Mouse (Mus musculus) small intestine, adult 2 months (tissue): ENCODE results near the gene Pm20d2. TPM values are rescaled to one million over a fixed set of nuclear protein-coding genes. Genes with fewer than 3 reads are reported as not detected.
A peak's percentile ranks its signal among the peaks of the same experiment; 100 is the strongest.

Experiments
- H3K27ac ChIP-seq: fragments of 200-500 bp; 2 replicates; pipeline ENCODE4 v1.5.1; 2012; ENCODE audit warnings: low read depth, low read length, control low read depth, inconsistent platforms; ENCODE audit not compliant: insufficient read depth
- H3K27me3 ChIP-seq: fragments of 200-500 bp; 2 replicates; pipeline ENCODE4 v1.6.1; 2012; ENCODE audit warnings: mild to moderate bottlenecking, moderate library complexity, low read length, inconsistent platforms; ENCODE audit not compliant: control insufficient read depth, insufficient read depth
- H3K36me3 ChIP-seq: fragments of 200-500 bp; 2 replicates; pipeline ENCODE4 v1.6.1; 2012; ENCODE audit warnings: mild to moderate bottlenecking, low read length, control low read depth, inconsistent platforms; ENCODE audit not compliant: control insufficient read depth, insufficient read depth
- H3K4me1 ChIP-seq: fragments of 200-500 bp; 2 replicates; pipeline ENCODE4 v1.6.1; 2012; ENCODE audit warnings: low read length, inconsistent platforms, mixed read lengths; ENCODE audit not compliant: control insufficient read depth, insufficient read depth, insufficient read length
- H3K4me3 ChIP-seq: fragments of 200-500 bp; 2 replicates; pipeline ENCODE4 v1.5.1; 2012; ENCODE audit warnings: low read depth, mild to moderate bottlenecking, control low read depth, inconsistent platforms, low read length, moderate library complexity
- CTCF ChIP-seq: fragments of 200-500 bp; IDR thresholded peaks from 2 replicates; pipeline ENCODE4 v1.5.1; 2012; ENCODE audit warnings: low read depth, mild to moderate bottlenecking, control low read depth, inconsistent platforms, low read length, moderate library complexity, mixed read lengths; ENCODE audit not compliant: insufficient replicate concordance, insufficient read length; ENCODE audit errors: extremely low read depth
- POLR2A ChIP-seq: fragments of 200-500 bp; IDR thresholded peaks from 2 replicates; pipeline ENCODE4 v1.6.1; 2012; ENCODE audit warnings: low read depth, mild to moderate bottlenecking, control low read depth, inconsistent platforms, low read length, moderate library complexity
- WGBS: fragments of 180-500 bp; shearing (Covaris S2); methylation state at CpG from one replicate; pipeline ENCODE4 v1.1.7; 2018; 5-methylcytosine and 5-hydroxymethylcytosine counted together
- polyA plus RNA-seq: library from polyadenylated mRNA; depleted of rRNA; stranded (reverse); fragments of >200 nt; gene quantifications from 2 replicates; pipeline ENCODE4 v1.2.3, GENCODE M21; 2012; rRNA removed

Gene Pm20d2
- polyA plus RNA-seq = 3.0 and 4.9 TPM in 2 replicates

DNA sequence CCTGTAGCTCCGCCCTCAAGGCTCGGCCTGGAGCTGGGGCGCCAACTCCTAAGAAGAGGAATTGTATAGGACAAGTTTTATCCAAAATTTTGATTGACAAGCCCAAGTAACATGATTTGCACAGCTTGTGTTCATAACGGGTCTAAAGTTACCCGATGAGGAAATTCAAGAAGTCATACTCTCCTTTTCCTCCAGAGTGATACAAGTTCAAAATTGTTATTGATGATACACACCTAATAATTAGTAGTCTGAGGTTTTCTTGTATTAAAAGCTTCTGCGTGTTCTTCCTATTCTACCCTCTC lies at the start of gene Pm20d2:
Pm20d2 (minus strand) TSS at position 3 of the 302 bp plus-strand sequence.
- H3K27ac ChIP-seq = peak within 1 kb of the TSS; percentile 38
- TF ChIP-seq POLR2A (no peak), CTCF (no peak)
- H3K4me3 ChIP-seq = peak within 1 kb of the TSS; percentile 77
- no peaks in the 10 kb centered on the region; the same call in 1 of the 2 replicates for H3K4me1 ChIP-seq
- WGBS = 13% methylated on average over 6 of the region's 6 CpGs
- H3K36me3 ChIP-seq = no peaks in the 10 kb centered on the region
- peaks cover 2% of the 10 kb centered on the region; the same call in 1 of the 2 replicates for H3K27me3 ChIP-seq

DNA sequence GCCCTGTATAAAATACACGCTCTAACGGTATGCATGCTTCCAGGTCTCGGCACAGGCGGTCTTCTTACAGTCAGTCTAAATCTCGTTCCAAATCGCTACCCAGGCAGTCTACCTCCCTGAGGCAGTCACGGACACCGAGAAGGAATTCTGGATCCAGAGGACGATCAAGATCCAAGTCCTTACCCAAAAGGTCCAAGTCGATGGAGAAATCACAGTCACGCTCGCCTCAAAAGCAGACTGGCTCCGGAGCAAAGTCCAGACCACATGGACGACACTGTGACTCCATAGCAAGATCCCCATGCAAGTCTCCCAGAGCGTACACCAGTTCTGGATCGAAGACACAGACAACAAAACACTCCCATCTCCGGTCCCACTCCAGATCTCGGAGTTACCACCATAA lies 41.3 kb upstream of the Pm20d2 start:
- TF ChIP-seq POLR2A (no peak), CTCF (no peak)
- no peak overlapping the region for H3K27ac ChIP-seq
- H3K27me3 ChIP-seq = no peaks in the 10 kb centered on the region
- H3K4me3 ChIP-seq = no peak overlapping the region
- H3K36me3 ChIP-seq = no peaks in the 10 kb centered on the region
- peaks cover 3% of the 10 kb centered on the region; the same call in 1 of the 2 replicates for H3K4me1 ChIP-seq
- 91% methylated on average over 18 of the region's 18 CpGs for WGBS

DNA sequence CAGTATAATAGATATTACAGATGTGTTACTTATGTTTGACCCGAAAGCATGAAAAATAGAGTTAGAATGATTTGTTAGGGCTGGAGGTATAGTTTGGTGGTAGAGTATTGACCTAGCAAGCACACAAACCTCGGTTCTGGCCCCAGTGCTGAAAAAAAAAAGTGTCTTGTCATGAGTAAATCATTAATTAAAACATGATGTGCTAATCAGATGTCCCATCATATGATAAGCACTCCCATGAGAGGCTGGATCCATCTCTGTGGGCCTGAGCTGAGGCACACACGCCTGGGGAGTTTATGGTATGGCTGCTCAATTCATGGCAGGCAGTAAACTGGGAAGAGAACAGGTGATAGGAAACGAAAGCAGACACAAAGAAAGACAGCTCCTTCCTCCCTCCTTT lies 40.1 kb upstream of the Pm20d2 start:
- H3K4me3 ChIP-seq = no peak overlapping the region
- no peaks in the 10 kb centered on the region for H3K4me1 ChIP-seq
- no peaks in the 10 kb centered on the region for H3K27me3 ChIP-seq
- TF ChIP-seq POLR2A (no peak), CTCF (no peak)
- H3K36me3 ChIP-seq = no peaks in the 10 kb centered on the region
- WGBS = 38% methylated on average over 4 of the region's 4 CpGs
- H3K27ac ChIP-seq = no peak overlapping the region

DNA sequence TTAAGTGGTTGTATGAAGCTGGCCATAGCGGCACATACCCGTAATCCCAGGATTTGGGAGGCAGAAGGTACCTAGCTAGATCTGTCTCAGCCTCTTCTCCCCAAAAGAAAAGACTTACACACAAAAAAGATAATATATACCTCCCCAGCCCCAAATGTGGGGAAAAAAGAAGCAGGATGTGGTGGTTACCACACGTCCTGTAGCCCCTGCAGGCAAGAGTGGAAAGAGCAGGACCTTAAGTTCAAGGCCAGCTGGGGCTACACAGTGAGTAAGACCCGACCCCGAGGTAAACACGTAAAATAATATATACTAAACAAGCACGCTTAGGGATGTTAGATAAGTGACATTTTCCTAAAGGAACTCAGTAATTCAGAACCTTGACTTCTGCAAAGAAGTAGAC lies 37.6 kb upstream of the Pm20d2 start:
- WGBS = 82% methylated on average over 7 of the region's 7 CpGs
- Histone ChIP-seq H3K4me3 (no peak overlapping the region), H3K4me1 (no peaks in the 10 kb centered on the region), H3K36me3 (no peaks in the 10 kb centered on the region), H3K27me3 (no peaks in the 10 kb centered on the region), H3K27ac (no peak overlapping the region)
- TF ChIP-seq POLR2A (no peak), CTCF (no peak)

DNA sequence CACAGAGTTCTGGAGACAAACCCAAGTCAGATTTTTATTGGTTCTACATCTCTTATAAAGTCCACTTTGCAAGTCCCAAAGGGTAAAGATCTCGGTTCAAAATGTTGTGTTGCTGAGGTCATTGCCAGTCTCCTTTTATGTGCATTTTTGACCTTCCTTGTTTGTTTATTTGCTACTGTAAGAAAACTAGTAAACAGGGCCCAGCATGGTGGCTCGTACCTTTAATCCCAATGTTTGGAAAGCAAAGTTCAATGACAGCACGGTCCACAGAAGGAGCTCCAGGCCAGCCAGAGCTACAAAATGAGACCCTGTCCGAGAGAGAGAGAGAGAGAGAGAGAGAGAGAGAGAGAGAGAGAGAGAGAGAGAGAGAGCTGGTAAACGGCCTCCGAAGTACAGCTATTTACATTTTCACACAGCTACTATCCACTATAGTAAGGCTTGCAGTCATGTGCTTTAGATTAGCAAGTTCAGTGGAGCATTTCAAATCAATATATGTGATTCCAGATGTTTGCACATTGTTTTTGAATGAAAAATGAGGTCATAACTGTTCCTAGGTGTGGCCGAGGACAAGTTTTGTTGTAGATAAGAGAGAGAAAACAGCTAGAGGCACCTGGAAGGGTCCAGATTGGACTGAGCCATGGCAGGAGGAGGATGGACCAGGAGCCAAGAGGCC lies 34.6 kb upstream of the Pm20d2 start:
- Histone ChIP-seq H3K27me3 (no peaks in the 10 kb centered on the region), H3K36me3 (no peaks in the 10 kb centered on the region), H3K27ac (no peak overlapping the region), H3K4me3 (no peak overlapping the region), H3K4me1 (no peaks in the 10 kb centered on the region)
- TF ChIP-seq CTCF (no peak), POLR2A (no peak)
- WGBS = 21% methylated on average over 7 of the region's 7 CpGs

DNA sequence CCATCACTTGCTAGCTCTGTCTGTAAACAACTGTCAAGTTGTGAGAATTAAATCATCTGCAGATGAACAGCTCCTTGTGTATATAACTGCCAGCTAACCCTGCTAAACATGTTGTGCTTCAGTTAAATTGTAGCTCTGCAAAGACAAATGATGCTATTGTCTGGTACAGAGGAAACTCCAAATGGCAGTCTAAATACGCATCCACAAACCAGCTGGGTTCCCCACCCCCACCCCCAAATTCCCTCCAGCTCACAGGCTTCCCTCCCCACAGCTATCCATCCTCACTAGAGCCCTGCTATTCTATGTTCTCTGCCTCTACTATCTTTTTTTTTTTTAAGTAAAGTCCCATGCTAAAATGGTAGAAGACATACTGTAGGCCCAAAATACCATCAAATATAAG lies 32.3 kb upstream of the Pm20d2 start:
- WGBS = 85% methylated on average over 1 of the region's 1 CpGs
- no peaks in the 10 kb centered on the region for H3K27me3 ChIP-seq
- TF ChIP-seq POLR2A = no peak
- no peak for TF ChIP-seq CTCF

DNA sequence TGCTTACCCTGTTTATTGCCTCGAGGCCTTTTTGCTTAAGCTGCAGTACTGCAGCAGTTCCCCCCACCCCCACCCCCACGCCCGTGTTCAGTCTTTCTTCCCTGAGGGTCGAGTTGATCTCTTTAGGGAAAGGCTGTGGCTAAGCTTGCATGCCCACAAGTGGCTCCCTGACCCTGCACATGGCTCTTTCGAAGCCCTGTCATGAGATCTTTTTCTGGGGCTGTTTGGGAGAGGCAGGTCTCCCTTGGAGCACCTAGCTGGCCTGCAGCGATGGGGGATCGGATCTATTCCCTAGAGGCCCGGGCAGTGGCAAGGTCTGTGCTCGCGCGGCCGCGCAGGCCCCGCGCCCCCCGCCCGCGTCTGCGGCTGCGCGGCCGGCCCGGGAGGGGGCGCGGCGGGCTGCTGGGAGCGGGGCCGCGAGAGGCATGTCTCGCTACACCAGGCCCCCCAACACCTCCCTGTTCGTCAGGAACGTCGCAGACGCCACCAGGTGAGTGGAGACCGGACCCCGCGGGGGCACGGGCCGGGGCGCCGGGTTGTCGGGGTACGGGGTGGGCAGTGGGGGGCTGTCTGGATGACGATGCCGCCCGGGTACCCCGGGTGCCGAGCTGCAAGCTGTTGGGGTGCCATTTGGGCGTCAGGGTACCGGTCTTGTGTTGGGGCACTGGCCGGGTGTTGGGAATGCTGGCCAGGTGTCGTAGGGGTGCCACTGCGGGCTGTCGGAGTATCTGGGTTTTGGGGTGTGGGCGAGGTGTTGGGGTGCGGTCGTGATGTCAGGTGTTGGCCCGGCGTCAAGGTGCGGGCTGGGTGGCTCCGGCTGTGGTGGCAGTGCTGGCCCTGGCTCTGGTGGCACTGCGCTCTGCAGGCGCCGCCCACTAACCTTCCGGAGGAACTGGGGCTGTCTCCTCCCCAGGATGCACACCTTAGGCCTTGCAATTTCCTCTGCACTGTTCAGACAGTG lies 19.6 kb upstream of the Pm20d2 start, which contains the start of gene Srsf12:
Srsf12 (plus strand) TSS at position 111 of the 961 bp plus-strand sequence.
- H3K4me1 ChIP-seq = peaks cover 14% of the 10 kb centered on the region
- WGBS = 3% methylated on average over 65 of the region's 65 CpGs

More for the DNA sequence above, 32.3 kb upstream of the Pm20d2 start:
- Histone ChIP-seq H3K36me3 (no peaks in the 10 kb centered on the region), H3K4me1 (no peaks in the 10 kb centered on the region), H3K27ac (no peak overlapping the region), H3K4me3 (no peak overlapping the region)

More for the DNA sequence above, 19.6 kb upstream of the Pm20d2 start, which contains the start of gene Srsf12:
- Histone ChIP-seq H3K4me3 (peak within 1 kb of the TSS; percentile 63), H3K27me3 (peaks cover 9% of the 10 kb centered on the region; the same call in 1 of the 2 replicates), H3K36me3 (no peaks in the 10 kb centered on the region), H3K27ac (no peak within 1 kb of the TSS)
- no peak for TF ChIP-seq CTCF
- TF ChIP-seq POLR2A = no peak
